Mouse (Mus musculus): ENCODE measurements around the gene Ccr7. TPM values are rescaled to one million over a fixed set of nuclear protein-coding genes. Genes with fewer than 3 reads are reported as not detected.

The Ccr7 gene
- 0.38 and 0.48 TPM in 2 replicates for polyA plus RNA-seq (2015; fragmentation: Nextera tagmentation; extraction: Ambion mirVana)

DNA sequence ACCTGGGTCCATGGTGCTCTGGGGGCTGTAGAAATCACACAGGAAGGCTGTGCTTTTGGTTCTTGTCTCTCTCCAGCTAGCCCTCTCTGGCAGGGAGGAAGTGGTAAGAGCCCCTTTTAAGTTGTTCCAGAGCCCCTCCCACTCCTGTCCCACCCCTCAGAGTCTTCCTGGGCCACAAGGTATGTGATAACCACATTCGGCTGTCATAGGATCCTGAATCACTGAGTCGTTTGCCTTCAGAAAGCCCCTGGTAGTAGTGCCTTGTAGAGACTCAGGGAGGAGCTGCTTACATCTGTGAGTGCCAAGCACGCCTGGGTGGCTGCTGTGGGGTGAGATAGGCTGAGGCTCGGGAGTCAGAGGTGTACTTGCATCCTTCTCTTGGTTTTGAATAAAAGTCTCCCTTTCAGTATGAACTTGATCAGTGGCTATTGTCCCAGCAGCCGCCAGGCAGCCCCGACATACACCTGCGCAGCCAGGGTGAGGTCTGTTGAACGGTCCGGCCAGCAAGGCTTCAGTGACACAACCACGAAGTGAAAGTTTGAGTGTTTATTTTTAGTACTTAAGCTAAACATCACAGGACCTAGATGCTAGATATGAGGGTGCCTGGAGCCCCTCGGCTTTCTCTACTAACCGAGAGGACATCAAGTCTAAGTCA, at the start of gene Ccr7:
Gene Ccr7 (minus strand): TSS at position 91 of the 655 bp plus-strand sequence.
- no peak within 1 kb of the TSS for H3K4me2 ChIP-seq
- peaks cover 1% of the 10 kb centered on the region for H3K4me1 ChIP-seq
- H3K27me3 ChIP-seq, result no peaks in the 10 kb centered on the region
- H3K36me3 ChIP-seq, result no peaks in the 10 kb centered on the region
- WGBS, result 66% methylated on average over 12 of the region's 12 CpGs
- no peak for ATAC-seq (ENCODE audit: insufficient number of reproducible peaks, low FRiP score, low TSS enrichment, low read depth)
- H3K9ac ChIP-seq, result no peak within 1 kb of the TSS
- H3K9me3 ChIP-seq, result no peaks in the 10 kb centered on the region
- H3K4me3 ChIP-seq, result no peak within 1 kb of the TSS
- no peak within 1 kb of the TSS for H3K27ac ChIP-seq

GRCm38 (mm10) chr11:99189154-99189582, 34.3 kb upstream of the Ccr7 start:
- WGBS, result 24% methylated on average over 14 of the region's 14 CpGs
- no peak for ATAC-seq (ENCODE audit: insufficient number of reproducible peaks, low FRiP score, low TSS enrichment, low read depth)
- H3K9me3 ChIP-seq, result no peaks in the 10 kb centered on the region
- no peak overlapping the region for H3K9ac ChIP-seq
- no peak overlapping the region for H3K4me2 ChIP-seq
- H3K27ac ChIP-seq, result no peak overlapping the region
- H3K36me3 ChIP-seq, result no peaks in the 10 kb centered on the region
- H3K4me3 ChIP-seq, result no peak overlapping the region
- H3K4me1 ChIP-seq, result 0 out of 2 replicates have a peak, but pooled peaks cover 6% of the 10 kb centered on the region
- H3K27me3 ChIP-seq, result 0 out of 2 replicates have a peak, but pooled peaks cover 3% of the 10 kb centered on the region

GRCm38 (mm10) chr11:99187348-99187747, 32.5 kb upstream of the Ccr7 start:
- Histone ChIP-seq H3K9ac (no peak overlapping the region), H3K4me1 (0 out of 2 replicates have a peak, but pooled peaks cover 6% of the 10 kb centered on the region), H3K36me3 (no peaks in the 10 kb centered on the region), H3K4me2 (no peak overlapping the region), H3K27ac (no peak overlapping the region), H3K27me3 (0 out of 2 replicates have a peak, but pooled peaks cover 3% of the 10 kb centered on the region), H3K9me3 (no peaks in the 10 kb centered on the region), H3K4me3 (no peak overlapping the region)
- WGBS, result 79% methylated on average over 4 of the region's 4 CpGs
- no peak for ATAC-seq (ENCODE audit: insufficient number of reproducible peaks, low FRiP score, low TSS enrichment, low read depth)

GRCm38 (mm10) chr11:99186836-99187235, 32.0 kb upstream of the Ccr7 start:
- no peak for ATAC-seq (ENCODE audit: insufficient number of reproducible peaks, low FRiP score, low TSS enrichment, low read depth)
- Histone ChIP-seq H3K4me2 (no peak overlapping the region), H3K4me3 (no peak overlapping the region), H3K4me1 (0 out of 2 replicates have a peak, but pooled peaks cover 6% of the 10 kb centered on the region), H3K27me3 (0 out of 2 replicates have a peak, but pooled peaks cover 3% of the 10 kb centered on the region), H3K9ac (no peak overlapping the region), H3K36me3 (no peaks in the 10 kb centered on the region), H3K9me3 (no peaks in the 10 kb centered on the region), H3K27ac (no peak overlapping the region)
- WGBS, result 77% methylated on average over 2 of the region's 2 CpGs

DNA sequence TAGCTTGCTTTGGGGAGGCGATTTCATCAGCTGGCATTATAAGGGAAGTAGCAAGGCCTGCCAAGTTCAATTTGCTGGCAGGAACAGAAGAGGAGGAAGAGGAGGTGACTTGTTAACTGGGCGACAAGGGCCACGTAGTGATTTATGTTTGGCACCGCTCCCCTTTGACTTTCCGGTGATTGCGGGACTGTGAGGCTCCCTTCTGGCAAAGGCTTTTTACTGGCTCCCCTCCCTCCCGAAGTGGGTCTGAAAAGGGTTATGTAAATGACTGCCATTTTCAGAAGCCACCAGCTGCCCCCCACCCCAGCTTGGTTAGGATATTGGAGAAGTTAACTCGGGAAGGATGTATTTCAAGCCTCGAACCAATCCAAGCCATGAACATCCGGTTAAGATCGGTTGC, 27.7 kb upstream of the Ccr7 start:
- no peak overlapping the region for H3K4me3 ChIP-seq
- no peak overlapping the region for H3K9ac ChIP-seq
- WGBS, result 48% methylated on average over 11 of the region's 11 CpGs
- no peaks in the 10 kb centered on the region for H3K4me1 ChIP-seq
- no peak overlapping the region for H3K27ac ChIP-seq
- H3K36me3 ChIP-seq, result no peaks in the 10 kb centered on the region
- H3K4me2 ChIP-seq, result no peak overlapping the region
- no peaks in the 10 kb centered on the region for H3K9me3 ChIP-seq
- no peaks in the 10 kb centered on the region for H3K27me3 ChIP-seq
- no peak for ATAC-seq (ENCODE audit: insufficient number of reproducible peaks, low FRiP score, low TSS enrichment, low read depth)

GRCm38 (mm10) chr11:99180071-99180470, 25.2 kb upstream of the Ccr7 start:
- no peaks in the 10 kb centered on the region for H3K4me1 ChIP-seq
- H3K9me3 ChIP-seq, result no peaks in the 10 kb centered on the region
- WGBS, result 87% methylated on average over 5 of the region's 5 CpGs
- no peak overlapping the region for H3K27ac ChIP-seq
- H3K4me3 ChIP-seq, result no peak overlapping the region
- H3K4me2 ChIP-seq, result no peak overlapping the region
- no peaks in the 10 kb centered on the region for H3K36me3 ChIP-seq
- H3K9ac ChIP-seq, result no peak overlapping the region
- no peak for ATAC-seq (ENCODE audit: insufficient number of reproducible peaks, low FRiP score, low TSS enrichment, low read depth)
- H3K27me3 ChIP-seq, result no peaks in the 10 kb centered on the region

DNA sequence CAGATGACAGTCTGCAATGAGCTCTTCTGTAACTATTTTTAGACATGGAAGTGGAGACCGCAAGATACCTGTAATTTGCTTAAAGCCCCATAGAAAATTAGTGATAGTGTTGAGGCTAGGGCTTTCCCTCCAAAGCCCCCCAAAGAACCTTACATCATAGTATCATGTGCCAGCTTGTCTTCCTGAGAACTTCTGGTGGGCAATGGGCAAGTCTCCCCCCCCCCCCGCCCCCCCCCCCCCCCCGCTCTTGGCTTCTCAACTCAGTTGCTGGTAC, 23.0 kb upstream of the Ccr7 start:
- Histone ChIP-seq H3K4me2 (no peak overlapping the region), H3K36me3 (no peaks in the 10 kb centered on the region), H3K9me3 (no peaks in the 10 kb centered on the region), H3K27ac (no peak overlapping the region), H3K4me1 (no peaks in the 10 kb centered on the region), H3K9ac (no peak overlapping the region), H3K4me3 (no peak overlapping the region), H3K27me3 (no peaks in the 10 kb centered on the region)
- ATAC-seq (ENCODE audit: insufficient number of reproducible peaks, low FRiP score, low TSS enrichment, low read depth), result no peak
- WGBS, result 92% methylated on average over 1 of the region's 3 CpGs

DNA sequence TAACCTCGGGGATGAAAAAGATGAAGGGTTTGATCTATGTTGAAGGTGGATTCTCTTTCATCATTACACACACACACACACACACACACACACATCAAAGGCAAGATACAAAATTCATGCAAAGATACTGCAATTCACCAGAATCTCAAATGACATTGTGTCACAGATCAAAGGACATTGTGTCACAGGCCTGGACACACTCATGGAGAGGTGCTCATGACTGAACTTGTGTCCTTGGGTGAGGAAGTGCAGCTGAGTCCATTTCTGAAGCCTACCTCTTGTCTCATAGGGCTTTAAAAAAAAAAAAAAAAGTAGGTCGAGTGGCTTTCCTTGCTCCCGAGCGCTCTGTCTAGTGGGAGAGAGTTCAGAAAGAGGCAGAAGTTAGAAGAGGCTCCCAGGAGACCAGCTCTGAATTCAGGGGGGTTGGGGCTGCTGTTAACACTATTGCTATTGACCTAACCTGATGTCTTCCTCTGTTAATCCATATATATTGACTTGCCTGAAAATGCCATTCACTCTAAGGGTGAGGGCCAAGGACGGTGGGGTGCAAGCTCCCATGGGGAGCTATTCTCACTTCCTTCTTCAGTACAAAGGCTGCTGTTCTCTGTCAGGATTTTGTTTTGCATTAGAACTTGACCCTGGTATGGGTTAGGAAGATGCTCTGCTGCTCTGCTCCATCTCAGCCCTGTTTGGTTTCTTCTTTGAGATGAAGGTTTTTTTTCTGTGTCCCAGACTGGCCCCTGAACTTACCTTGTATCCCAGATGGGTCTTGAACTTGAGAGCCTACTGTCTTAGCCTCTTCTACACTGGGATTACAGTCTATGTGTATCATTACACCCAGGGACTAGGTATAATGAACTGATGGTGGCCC, 22.4 kb upstream of the Ccr7 start:
- H3K4me1 ChIP-seq, result no peaks in the 10 kb centered on the region
- H3K9ac ChIP-seq, result no peak overlapping the region
- H3K36me3 ChIP-seq, result no peaks in the 10 kb centered on the region
- H3K27ac ChIP-seq, result no peak overlapping the region
- no peaks in the 10 kb centered on the region for H3K9me3 ChIP-seq
- ATAC-seq (ENCODE audit: insufficient number of reproducible peaks, low FRiP score, low TSS enrichment, low read depth), result no peak
- no peak overlapping the region for H3K4me3 ChIP-seq
- 65% methylated on average over 5 of the region's 5 CpGs for WGBS
- H3K27me3 ChIP-seq, result no peaks in the 10 kb centered on the region
- H3K4me2 ChIP-seq, result no peak overlapping the region

DNA sequence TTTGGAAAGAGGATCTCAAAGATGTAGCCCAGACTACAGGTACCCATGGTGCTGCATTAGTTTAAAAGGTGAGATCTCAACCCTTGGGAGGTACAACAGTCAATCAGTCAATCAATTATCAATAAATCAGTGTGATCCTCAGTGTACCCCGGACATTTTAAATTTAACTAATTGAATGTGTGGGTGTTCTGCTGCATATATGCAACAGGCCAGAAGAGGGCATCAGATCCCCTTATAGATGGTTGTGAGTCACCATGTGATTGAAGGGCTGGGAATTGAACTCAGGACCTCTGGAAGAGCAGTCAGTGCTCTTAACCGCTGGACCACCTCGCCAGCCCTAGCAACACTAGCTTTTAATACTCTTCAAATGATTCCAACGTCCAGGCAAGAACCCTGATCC, 17.1 kb upstream of the Ccr7 start:
- H3K36me3 ChIP-seq, result no peaks in the 10 kb centered on the region
- no peak overlapping the region for H3K9ac ChIP-seq
- H3K27ac ChIP-seq, result no peak overlapping the region
- H3K9me3 ChIP-seq, result no peaks in the 10 kb centered on the region
- H3K4me1 ChIP-seq, result no peaks in the 10 kb centered on the region; the same call in 1 of the 2 replicates
- no peak overlapping the region for H3K4me3 ChIP-seq
- no peak for ATAC-seq (ENCODE audit: insufficient number of reproducible peaks, low FRiP score, low TSS enrichment, low read depth)
- no peak overlapping the region for H3K4me2 ChIP-seq
- 78% methylated on average over 4 of the region's 4 CpGs for WGBS
- no peaks in the 10 kb centered on the region for H3K27me3 ChIP-seq

DNA sequence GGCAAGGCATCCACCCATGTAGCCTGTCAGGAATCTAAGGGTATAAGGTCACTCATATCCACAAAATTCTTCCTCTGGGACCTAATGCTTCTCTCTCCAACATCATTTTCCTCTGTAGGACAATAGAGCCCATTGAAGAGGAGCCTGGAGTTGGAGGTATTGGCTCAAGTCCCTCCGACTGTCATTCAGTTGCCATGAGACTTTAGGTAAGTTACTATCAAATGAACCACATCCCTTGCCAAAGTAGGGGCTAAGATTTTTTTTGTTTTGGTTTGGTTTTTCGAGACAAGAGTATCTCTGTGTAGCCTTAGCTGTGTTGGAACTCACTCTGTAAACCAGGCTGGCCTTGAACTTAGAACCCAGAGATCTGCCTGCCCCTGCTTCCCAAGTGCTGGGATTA, 16.6 kb upstream of the Ccr7 start:
- H3K36me3 ChIP-seq, result no peaks in the 10 kb centered on the region

GRCm38 (mm10) chr11:99170547-99171267, 15.8 kb upstream of the Ccr7 start:
- Histone ChIP-seq H3K9ac (no peak overlapping the region), H3K36me3 (no peaks in the 10 kb centered on the region), H3K9me3 (no peaks in the 10 kb centered on the region), H3K27ac (no peak overlapping the region), H3K4me1 (no peaks in the 10 kb centered on the region; the same call in 1 of the 2 replicates), H3K27me3 (no peaks in the 10 kb centered on the region), H3K4me2 (no peak overlapping the region), H3K4me3 (no peak overlapping the region)
- 57% methylated on average over 12 of the region's 12 CpGs for WGBS
- no peak for ATAC-seq (ENCODE audit: insufficient number of reproducible peaks, low FRiP score, low TSS enrichment, low read depth)

More for the DNA sequence above, 16.6 kb upstream of the Ccr7 start:
- Histone ChIP-seq H3K9me3 (no peaks in the 10 kb centered on the region), H3K4me3 (no peak overlapping the region), H3K27ac (no peak overlapping the region), H3K27me3 (no peaks in the 10 kb centered on the region), H3K4me2 (no peak overlapping the region), H3K9ac (no peak overlapping the region), H3K4me1 (no peaks in the 10 kb centered on the region; the same call in 1 of the 2 replicates)
- no peak for ATAC-seq (ENCODE audit: insufficient number of reproducible peaks, low FRiP score, low TSS enrichment, low read depth)
- 73% methylated on average over 2 of the region's 2 CpGs for WGBS

DNA sequence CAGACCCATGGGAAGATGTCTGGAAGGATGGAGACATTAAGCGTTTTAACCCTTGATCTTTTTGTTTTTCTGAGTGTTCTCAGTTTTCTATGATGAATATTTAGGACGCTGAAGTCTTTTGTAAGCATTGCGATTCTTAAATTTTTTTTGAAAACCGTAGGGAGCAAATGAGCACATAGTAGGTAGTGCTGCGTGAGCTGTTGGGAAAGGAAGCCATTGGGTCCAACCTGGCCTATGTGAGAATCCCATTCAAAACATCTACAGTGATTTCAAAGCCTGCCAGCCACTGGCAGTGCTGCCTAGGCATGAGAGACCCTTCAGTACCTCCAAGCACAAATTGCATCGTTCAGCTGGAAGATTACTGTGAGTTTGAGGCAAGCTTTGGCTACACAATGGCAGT, 15.1 kb upstream of the Ccr7 start:
- H3K4me2 ChIP-seq, result no peak overlapping the region
- no peak overlapping the region for H3K9ac ChIP-seq
- no peaks in the 10 kb centered on the region for H3K36me3 ChIP-seq
- H3K4me3 ChIP-seq, result no peak overlapping the region
- H3K4me1 ChIP-seq, result no peaks in the 10 kb centered on the region; the same call in 1 of the 2 replicates
- no peak for ATAC-seq (ENCODE audit: insufficient number of reproducible peaks, low FRiP score, low TSS enrichment, low read depth)
- no peaks in the 10 kb centered on the region for H3K9me3 ChIP-seq
- H3K27me3 ChIP-seq, result no peaks in the 10 kb centered on the region
- no peak overlapping the region for H3K27ac ChIP-seq
- 91% methylated on average over 6 of the region's 6 CpGs for WGBS
